ENCODE assay signal across 9 mouse cellular contexts in genomic region chr10:121129000-121129925, GRCm38 (mm10).
DNase-seq lines count a peak whose midpoint lies in the region; ATAC-seq lines count a peak whose summit lies in the region.
"Had no signal": no experiment of that assay in that cellular context is flagged by ENCODE, and none has a peak within 500 bp of the region (broad histone marks: within the 10 kb centered on the region; RNA-seq: fewer than 3 reads in every experiment).

No protein-coding gene starts in this region.

- no peak for ATAC-seq in inflammation-experienced regulatory T-cells, adult 6 months
- ATAC-seq: intestine, embryonic 15.5 days had no signal

- DNase-seq in gastrocnemius, adult 18-20 months (ENCODE audit: low spot score): peak; percentile 1
- DNase-seq in gastrocnemius, adult 8-10 months (ENCODE audit: low spot score in 2 of 2): no peak
- DNase-seq in ovary, postnatal 14 days (ENCODE audit: low spot score): peak; percentile 16
- DNase-seq in ovary, postnatal 10 days (ENCODE audit: low spot score): no peak
- peak; percentile 29 to 52 for DNase-seq in heart, postnatal 10 days
- DNase-seq in lung, postnatal 4 days: peak; percentile 50 to 67
- DNase-seq in T-cell, adult 2 months (ENCODE audit: low spot score): no peak

- intact Hi-C loops in heart, postnatal 10 days (cut with DNase I): loop anchor here (2.0 kb wide), 1 partner anchor 22 kb away; no protein-coding TSS in a partner anchor

Comparison
In these comparisons a context has a peak if more than half of its experiments do, and no peak if none do; other contexts are left out.
1. DNase-seq: peak in gastrocnemius, adult 18-20 months (single experiment), ovary, postnatal 14 days (single experiment), heart, postnatal 10 days (2 of 2) and lung, postnatal 4 days (2 of 2); none in gastrocnemius, adult 8-10 months (0 of 2), ovary, postnatal 10 days (single experiment) and T-cell, adult 2 months (single experiment).